Mouse (Mus musculus): ENCODE data around the gene Gbe1. TPM values are rescaled to one million over a fixed set of nuclear protein-coding genes. Genes with fewer than 3 reads are reported as not detected.

The Gbe1 gene
- total and polyA plus RNA-seq, 3 experiments, result 24.5 to 66.5 (median 35.1) TPM

DNA sequence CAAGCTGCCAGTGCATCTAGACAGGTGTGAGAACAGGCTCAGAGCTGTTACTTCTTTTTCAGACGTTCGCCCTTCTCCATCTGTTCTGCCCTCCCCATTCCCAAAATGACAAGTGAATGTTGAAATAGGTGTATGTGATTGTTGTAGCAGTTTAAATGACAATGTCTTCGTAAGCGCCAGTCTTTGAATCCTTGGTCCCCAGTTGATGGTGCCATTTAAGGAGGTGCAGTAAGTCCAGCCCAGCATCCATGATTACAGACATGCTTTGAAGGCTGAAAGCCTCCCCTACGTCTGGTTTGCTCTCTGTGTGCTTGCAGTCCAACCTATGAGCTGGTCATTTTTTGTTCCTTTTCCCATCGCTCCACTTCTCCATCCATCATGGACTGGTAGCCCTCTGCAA lies 5.6 kb downstream of the Gbe1 start:
- peaks cover 9% of the 10 kb centered on the region for H3K4me1 ChIP-seq (ENCODE audit: insufficient read depth, low read depth, low read length)
- H3K4me3 ChIP-seq (ENCODE audit: low read depth, low read length), result no peak overlapping the region
- no peaks in the 10 kb centered on the region for H3K27me3 ChIP-seq (ENCODE audit: insufficient read depth, low read length)
- DNase-seq (ENCODE audit: low spot score) (no peak), ATAC-seq (ENCODE audit: extremely low read depth, insufficient number of reproducible peaks, low FRiP score, poor library complexity, severe bottlenecking) (no peak)
- TF ChIP-seq CTCF (IDR thresholded peaks at IDR 0.05; ENCODE audit: low read depth, low read length), result no peak
- H3K9me3 ChIP-seq (replicated peaks), result no peaks in the 10 kb centered on the region
- peaks cover 12% of the 10 kb centered on the region for H3K36me3 ChIP-seq (replicated peaks)

DNA sequence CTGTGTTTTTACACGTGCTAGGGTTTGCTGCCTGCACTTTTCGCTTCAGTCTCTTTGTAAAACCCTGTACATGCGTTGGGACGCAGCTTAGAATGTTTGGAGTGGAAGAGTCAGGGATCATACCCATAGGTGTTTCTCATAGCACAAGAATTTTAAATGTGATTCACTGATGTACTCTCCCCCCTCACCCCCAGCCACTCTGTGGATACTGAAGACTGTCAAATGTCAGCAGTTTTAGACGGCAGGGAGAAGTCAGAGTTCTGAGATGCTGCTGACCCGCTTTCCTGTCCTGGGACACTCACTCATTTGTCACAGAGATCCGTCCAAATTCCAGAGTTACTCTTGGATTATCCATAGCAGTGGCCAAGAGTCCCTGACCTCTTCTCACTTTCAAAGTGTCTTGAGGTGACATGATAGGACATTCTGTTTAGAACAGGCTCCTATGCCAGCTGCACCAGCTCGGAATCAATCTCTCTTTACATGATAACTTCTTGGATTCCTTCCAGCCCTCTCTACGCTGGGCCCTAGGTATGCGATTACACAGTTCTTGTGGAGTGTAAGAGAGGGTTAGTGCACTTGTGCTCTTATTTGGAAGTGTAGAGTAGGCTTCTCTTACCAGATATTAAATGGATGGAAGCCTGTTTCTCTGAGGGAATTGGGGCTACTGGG lies 7.0 kb downstream of the Gbe1 start:
- no peak for TF ChIP-seq CTCF (IDR thresholded peaks at IDR 0.05; ENCODE audit: low read depth, low read length)
- no peak for TF ChIP-seq POLR2AphosphoS5 (IDR thresholded peaks at IDR 0.05; ENCODE audit: insufficient replicate concordance, low read depth, low read length)
- TF ChIP-seq TAL1 (conservative IDR thresholded peaks at IDR 0.05; ENCODE audit: low read depth, low read length), result no peak
- no peak for TF ChIP-seq GATA1 (IDR thresholded peaks at IDR 0.05; ENCODE audit: borderline replicate concordance, low read length)
- TF ChIP-seq GATA2 (IDR thresholded peaks at IDR 0.05; ENCODE audit: borderline replicate concordance, low read depth, low read length), result no peak
- Histone ChIP-seq H3K4me1 (ENCODE audit: insufficient read depth, low read depth, low read length) (peaks cover 7% of the 10 kb centered on the region), H3K36me3 (replicated peaks) (peaks cover 15% of the 10 kb centered on the region), H3K27me3 (ENCODE audit: insufficient read depth, low read length) (no peaks in the 10 kb centered on the region), H3K9me3 (replicated peaks) (no peaks in the 10 kb centered on the region), H3K4me3 (ENCODE audit: low read depth, low read length) (no peak overlapping the region)
- DNase-seq (ENCODE audit: low spot score) (no peak), ATAC-seq (ENCODE audit: extremely low read depth, insufficient number of reproducible peaks, low FRiP score, poor library complexity, severe bottlenecking) (no peak)

DNA sequence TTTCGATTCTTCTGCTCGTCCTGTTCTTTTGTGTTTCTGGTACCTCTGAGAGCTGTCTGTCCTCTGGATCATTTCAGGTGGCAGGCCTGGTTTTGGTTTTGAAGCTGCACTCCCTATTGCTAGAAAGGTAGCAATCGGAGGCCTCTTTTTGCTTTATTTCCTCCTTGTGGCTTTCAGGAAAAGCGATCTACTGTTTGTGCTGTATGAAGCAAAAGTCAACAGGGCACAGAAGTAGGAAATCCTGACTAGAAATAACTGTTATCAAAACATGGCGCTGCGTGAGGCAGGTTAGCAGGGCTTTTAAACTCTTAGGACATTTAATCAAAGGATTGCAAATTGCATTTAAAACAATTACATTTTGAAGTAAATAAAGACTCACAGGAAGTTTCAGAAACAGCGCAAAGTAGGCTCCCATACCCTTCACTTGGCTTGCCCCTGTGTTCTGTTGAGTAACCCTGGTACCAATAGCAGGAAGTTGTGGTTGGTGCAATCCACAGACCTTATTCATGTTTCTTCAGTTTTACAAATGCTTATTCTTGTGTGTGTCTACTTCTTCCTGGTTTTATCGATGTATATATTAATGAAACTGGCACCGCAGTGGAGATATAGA lies 12.7 kb downstream of the Gbe1 start:
- H3K27me3 ChIP-seq (ENCODE audit: insufficient read depth, low read length), result no peaks in the 10 kb centered on the region
- peaks cover 8% of the 10 kb centered on the region for H3K36me3 ChIP-seq (replicated peaks)
- no peaks in the 10 kb centered on the region; the same call in 1 of the 2 replicates for H3K4me1 ChIP-seq (ENCODE audit: insufficient read depth, low read depth, low read length)
- H3K4me3 ChIP-seq (ENCODE audit: low read depth, low read length), result no peak overlapping the region
- DNase-seq (ENCODE audit: low spot score), result no peak
- ATAC-seq (ENCODE audit: extremely low read depth, insufficient number of reproducible peaks, low FRiP score, poor library complexity, severe bottlenecking), result no peak
- no peaks in the 10 kb centered on the region for H3K9me3 ChIP-seq (replicated peaks)
- no peak for TF ChIP-seq POLR2AphosphoS5 (IDR thresholded peaks at IDR 0.05; ENCODE audit: insufficient replicate concordance, low read depth, low read length)

DNA sequence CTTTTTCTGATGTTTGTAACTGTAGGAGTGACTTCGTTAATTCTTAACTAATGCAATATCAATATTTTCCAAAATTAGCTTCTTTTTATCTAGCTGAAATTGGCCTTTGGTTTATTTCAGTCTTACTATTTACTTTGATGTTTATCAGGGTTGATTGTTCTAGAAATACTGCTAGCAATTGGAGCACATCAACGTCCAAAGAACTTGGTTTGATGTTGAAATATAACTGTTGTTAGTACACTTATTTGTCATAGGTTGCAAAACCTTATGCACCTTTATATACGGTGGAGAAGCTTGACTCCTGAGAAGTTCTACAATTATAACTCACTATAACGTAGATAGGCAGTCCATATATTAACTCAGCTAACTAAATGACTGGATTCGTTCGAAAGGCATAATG lies 14.8 kb downstream of the Gbe1 start:
- H3K4me3 ChIP-seq (ENCODE audit: low read depth, low read length), result no peak overlapping the region
- DNase-seq (ENCODE audit: low spot score), result no peak
- TF ChIP-seq POLR2AphosphoS5 (IDR thresholded peaks at IDR 0.05; ENCODE audit: insufficient replicate concordance, low read depth, low read length) (no peak), GATA1 (IDR thresholded peaks at IDR 0.05; ENCODE audit: borderline replicate concordance, low read length) (no peak), GATA2 (IDR thresholded peaks at IDR 0.05; ENCODE audit: borderline replicate concordance, low read depth, low read length) (no peak), TAL1 (conservative IDR thresholded peaks at IDR 0.05; ENCODE audit: low read depth, low read length) (no peak), CTCF (IDR thresholded peaks at IDR 0.05; ENCODE audit: low read depth, low read length) (no peak)
- no peaks in the 10 kb centered on the region for H3K9me3 ChIP-seq (replicated peaks)
- peaks cover 5% of the 10 kb centered on the region for H3K36me3 ChIP-seq (replicated peaks)
- no peak for ATAC-seq (ENCODE audit: extremely low read depth, insufficient number of reproducible peaks, low FRiP score, poor library complexity, severe bottlenecking)
- H3K27me3 ChIP-seq (ENCODE audit: insufficient read depth, low read length), result no peaks in the 10 kb centered on the region
- no peaks in the 10 kb centered on the region; the same call in 1 of the 2 replicates for H3K4me1 ChIP-seq (ENCODE audit: insufficient read depth, low read depth, low read length)

DNA sequence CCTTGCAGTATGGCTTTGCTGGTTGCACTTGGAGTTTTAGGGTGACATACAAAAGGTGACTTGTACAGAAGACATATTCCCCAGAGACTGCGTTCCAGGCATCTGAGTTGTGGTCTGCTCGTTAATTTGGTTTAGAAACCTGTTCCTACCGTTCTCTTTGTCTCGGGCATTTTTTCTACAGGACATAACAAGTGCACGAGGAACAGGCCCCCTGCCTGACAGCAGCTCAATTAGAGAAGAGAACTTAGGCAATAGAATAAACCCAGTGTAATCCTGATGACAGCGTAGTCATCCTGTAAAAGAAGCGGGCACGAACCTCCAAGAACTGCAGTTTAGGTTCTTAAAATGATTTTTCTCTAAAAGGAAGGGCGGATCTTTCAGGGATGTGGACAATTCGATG lies 15.3 kb downstream of the Gbe1 start:
- no peaks in the 10 kb centered on the region for H3K9me3 ChIP-seq (replicated peaks)
- no peaks in the 10 kb centered on the region for H3K27me3 ChIP-seq (ENCODE audit: insufficient read depth, low read length)
- ATAC-seq (ENCODE audit: extremely low read depth, insufficient number of reproducible peaks, low FRiP score, poor library complexity, severe bottlenecking), result no peak
- H3K4me1 ChIP-seq (ENCODE audit: insufficient read depth, low read depth, low read length), result no peaks in the 10 kb centered on the region; the same call in 1 of the 2 replicates
- H3K36me3 ChIP-seq (replicated peaks), result peaks cover 5% of the 10 kb centered on the region
- no peak overlapping the region for H3K4me3 ChIP-seq (ENCODE audit: low read depth, low read length)
- TF ChIP-seq GATA2 (IDR thresholded peaks at IDR 0.05; ENCODE audit: borderline replicate concordance, low read depth, low read length) (no peak), POLR2AphosphoS5 (IDR thresholded peaks at IDR 0.05; ENCODE audit: insufficient replicate concordance, low read depth, low read length) (no peak), GATA1 (IDR thresholded peaks at IDR 0.05; ENCODE audit: borderline replicate concordance, low read length) (no peak), CTCF (IDR thresholded peaks at IDR 0.05; ENCODE audit: low read depth, low read length) (no peak), TAL1 (conservative IDR thresholded peaks at IDR 0.05; ENCODE audit: low read depth, low read length) (no peak)
- DNase-seq (ENCODE audit: low spot score), result no peak

DNA sequence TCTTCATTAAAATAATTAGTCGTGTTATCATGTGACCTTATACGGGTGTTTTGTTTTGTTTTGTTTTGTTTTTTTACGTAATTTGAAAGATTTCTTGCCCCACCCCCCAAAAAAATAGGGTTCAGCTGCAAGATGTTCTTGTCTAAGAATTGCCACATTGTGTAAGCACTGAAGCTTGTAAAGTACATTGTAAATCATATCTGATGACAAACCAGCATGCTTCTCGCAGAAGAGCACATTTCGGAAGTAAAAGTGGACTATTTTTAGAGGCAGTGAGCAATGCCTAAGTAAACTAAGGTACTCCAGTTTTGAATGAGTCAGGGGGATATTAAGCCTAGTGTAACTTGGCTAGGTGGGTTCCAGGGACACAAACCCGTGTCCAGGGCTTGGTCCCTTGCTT lies 15.7 kb downstream of the Gbe1 start:
- H3K4me3 ChIP-seq (ENCODE audit: low read depth, low read length), result no peak overlapping the region

More for the DNA sequence above, 15.7 kb downstream of the Gbe1 start:
- TF ChIP-seq TAL1 (conservative IDR thresholded peaks at IDR 0.05; ENCODE audit: low read depth, low read length), result no peak
- TF ChIP-seq POLR2AphosphoS5 (IDR thresholded peaks at IDR 0.05; ENCODE audit: insufficient replicate concordance, low read depth, low read length), result no peak
- no peak for TF ChIP-seq CTCF (IDR thresholded peaks at IDR 0.05; ENCODE audit: low read depth, low read length)
- no peak for TF ChIP-seq GATA2 (IDR thresholded peaks at IDR 0.05; ENCODE audit: borderline replicate concordance, low read depth, low read length)
- Histone ChIP-seq H3K9me3 (replicated peaks) (no peaks in the 10 kb centered on the region), H3K27me3 (ENCODE audit: insufficient read depth, low read length) (no peaks in the 10 kb centered on the region), H3K4me1 (ENCODE audit: insufficient read depth, low read depth, low read length) (no peaks in the 10 kb centered on the region; the same call in 1 of the 2 replicates), H3K36me3 (replicated peaks) (peaks cover 5% of the 10 kb centered on the region)
- ATAC-seq (ENCODE audit: extremely low read depth, insufficient number of reproducible peaks, low FRiP score, poor library complexity, severe bottlenecking) (0 out of 2 replicates have a peak, but pooled peaks have one; percentile 16), DNase-seq (ENCODE audit: low spot score) (no peak)

Data from G1E (cell line).